Mouse (Mus musculus) C2C12 (cell line): Measurements from ENCODE around the gene Lyz1.

Experiments
- CEBPB ChIP-seq: IDR thresholded peaks from one replicate; pipeline ENCODE4 v1.6.1; 2011; ENCODE audit warnings: low read depth, mild to moderate bottlenecking, control low read depth, moderate library complexity
- CTCF ChIP-seq: IDR thresholded peaks from one replicate; pipeline ENCODE4 v1.5.1; 2011; ENCODE audit not compliant: control insufficient read depth, insufficient read depth, insufficient read length
- FOSL1 ChIP-seq: IDR thresholded peaks from one replicate; pipeline ENCODE4 v1.8.0; 2011; ENCODE audit warnings: mild to moderate bottlenecking, low read length; ENCODE audit not compliant: poor library complexity, insufficient read depth, severe bottlenecking
- MAX ChIP-seq: IDR thresholded peaks from one replicate; pipeline ENCODE4 v1.6.1; 2011; ENCODE audit warnings: mild to moderate bottlenecking, control low read depth
- MYOD1 ChIP-seq: IDR thresholded peaks from one replicate; pipeline ENCODE4 v1.6.1; 2011; ENCODE audit warnings: low read depth; ENCODE audit not compliant: control insufficient read depth, insufficient read length
- MYOG ChIP-seq: IDR thresholded peaks from one replicate; pipeline ENCODE4 v1.6.1; 2011; ENCODE audit not compliant: control insufficient read depth, insufficient read length; ENCODE audit errors: extremely low read depth
- USF1 ChIP-seq: IDR thresholded peaks from one replicate; pipeline ENCODE4 v1.6.1; 2011; ENCODE audit warnings: low read depth, mild to moderate bottlenecking, control low read depth, moderate library complexity

DNA sequence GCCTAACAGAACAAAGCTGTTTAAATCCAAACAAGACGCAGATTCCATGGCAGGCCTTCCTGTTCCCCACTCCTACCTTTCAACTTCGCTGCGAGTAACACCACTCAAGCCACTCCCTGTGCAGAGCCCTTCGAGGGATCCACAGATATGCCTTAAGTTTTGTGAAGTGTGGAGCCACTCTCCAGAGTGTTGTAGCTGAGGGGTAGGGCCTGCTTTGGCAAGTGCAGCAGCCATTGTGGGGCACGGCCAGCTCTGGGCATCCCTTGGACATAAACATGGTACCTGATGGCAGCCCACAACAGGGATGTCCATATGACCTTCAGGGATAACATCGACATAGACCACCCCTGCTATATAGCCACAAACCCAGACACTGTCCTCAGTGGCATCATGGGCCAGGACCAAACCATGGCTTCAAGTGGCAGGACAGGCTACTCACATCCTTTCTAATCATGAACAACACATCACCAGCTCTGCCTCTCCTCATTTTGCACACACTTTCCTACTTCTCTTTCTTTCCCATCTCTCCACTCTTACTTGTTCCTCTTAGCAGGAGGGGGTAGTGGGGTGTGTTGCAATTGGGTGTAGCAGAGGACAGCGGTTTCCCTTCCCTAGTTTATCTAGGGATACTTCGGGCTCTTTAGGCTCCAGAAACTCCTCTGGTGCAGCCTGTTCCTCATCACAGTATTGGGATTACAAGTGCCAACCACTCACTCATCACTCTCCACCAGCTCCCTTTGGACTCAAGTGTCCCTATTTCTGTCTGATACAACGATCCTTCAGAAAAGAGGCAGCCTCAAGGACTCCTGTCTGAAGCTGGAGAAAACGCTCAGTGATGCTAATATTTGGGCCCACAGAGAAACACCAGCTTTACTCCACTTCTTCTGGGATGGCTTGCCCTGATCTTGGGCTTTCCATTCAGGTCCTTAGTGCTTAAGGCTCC, 7.8 kb downstream of the Lyz1 start:
- TF ChIP-seq CTCF (no peak), FOSL1 (no peak), MYOG (no peak), USF1 (no peak), CEBPB (no peak), MAX (no peak), MYOD1 (no peak)
